Mouse (Mus musculus): ENCODE measurements at regions not wholly inside any gene's neighbourhood (a gene's known extent, or its start where the extent isn't known, plus 50 kb on each side); places are given as distances from the start of the nearest gene placed in this dataset.

DNA sequence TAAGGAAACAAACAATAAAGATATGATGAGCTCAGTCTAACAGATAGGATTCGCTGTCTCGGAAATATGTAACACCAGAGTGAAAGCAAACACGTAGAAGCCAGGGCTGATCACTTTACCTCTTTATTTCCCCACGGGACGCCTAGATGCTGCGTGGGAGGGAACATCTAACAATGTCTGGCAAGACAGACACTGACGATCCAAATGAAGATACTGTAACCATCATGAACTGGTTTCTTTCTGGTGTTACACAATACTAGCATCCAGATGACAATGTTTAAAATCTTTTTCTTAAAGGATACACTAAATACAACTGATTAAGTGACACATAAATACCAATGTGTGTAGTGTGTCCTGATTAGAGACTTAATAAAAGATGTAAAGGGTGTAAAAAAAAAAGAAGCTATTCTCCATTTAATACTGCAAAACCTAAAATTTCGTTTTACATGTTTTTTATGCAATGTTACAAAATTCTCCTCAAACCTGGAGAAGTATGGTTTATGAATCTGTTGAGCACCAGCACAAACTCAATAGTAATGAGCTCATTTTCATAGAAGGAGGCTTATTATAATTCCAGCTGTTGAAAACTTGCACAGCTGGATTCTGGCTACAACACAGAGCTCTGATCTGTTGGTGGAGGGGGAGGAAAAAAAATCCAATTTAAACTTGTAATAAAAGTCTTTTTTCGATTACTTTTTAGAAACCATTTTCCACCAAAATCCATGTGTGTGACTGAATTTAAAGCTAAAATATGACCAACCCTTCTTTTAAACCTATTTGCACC is 148.5 kb upstream of the Fn1 start:
- Histone ChIP-seq H3K9me3 (ENCODE audit: control insufficient read depth, low read length) (no peaks in the 10 kb centered on the region), H3K4me1 (ENCODE audit: control insufficient read depth, insufficient read depth, low read depth, low read length) (no peaks in the 10 kb centered on the region), H3K4me3 (ENCODE audit: low read length) (no peak overlapping the region), H3K4me2 (ENCODE audit: low read length) (no peak overlapping the region), H3K27me3 (replicated peaks; ENCODE audit: control insufficient read depth, insufficient read depth, low read length) (no peaks in the 10 kb centered on the region), H3K36me3 (ENCODE audit: control insufficient read depth, insufficient read depth, low read length) (no peaks in the 10 kb centered on the region), H3K9ac (ENCODE audit: low read depth, low read length) (no peak overlapping the region), H3K27ac (ENCODE audit: low read depth, low read length) (no peak overlapping the region)
- WGBS: 68% methylated on average over 9 of the region's 9 CpGs
- ATAC-seq: no peak

DNA sequence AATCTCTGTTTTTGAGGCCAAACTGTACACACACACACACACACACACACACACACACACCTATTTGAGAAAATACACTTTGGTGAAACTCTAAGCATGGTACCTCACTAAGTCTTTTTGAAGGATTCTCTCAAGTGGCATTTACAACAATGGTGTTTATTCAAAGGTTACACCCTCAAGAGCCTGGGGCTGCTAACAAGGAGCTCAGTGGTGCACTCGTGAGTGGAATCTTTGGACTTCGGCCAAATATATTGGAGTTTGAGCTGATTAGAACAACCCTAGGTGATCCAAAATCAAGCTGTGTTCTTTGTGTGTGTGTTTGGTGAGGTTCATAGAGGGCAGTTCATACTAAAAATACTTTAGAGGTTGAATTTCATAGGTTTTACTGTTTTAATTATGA is 147.6 kb upstream of the Fn1 start:
- no peaks in the 10 kb centered on the region for H3K36me3 ChIP-seq (ENCODE audit: control insufficient read depth, insufficient read depth, low read length)
- no peaks in the 10 kb centered on the region for H3K9me3 ChIP-seq (ENCODE audit: control insufficient read depth, low read length)
- no peaks in the 10 kb centered on the region for H3K4me1 ChIP-seq (ENCODE audit: control insufficient read depth, insufficient read depth, low read depth, low read length)
- H3K27ac ChIP-seq (ENCODE audit: low read depth, low read length): no peak overlapping the region
- no peak for ATAC-seq
- H3K4me3 ChIP-seq (ENCODE audit: low read length): no peak overlapping the region
- no peaks in the 10 kb centered on the region for H3K27me3 ChIP-seq (replicated peaks; ENCODE audit: control insufficient read depth, insufficient read depth, low read length)
- 48% methylated on average over 2 of the region's 2 CpGs for WGBS
- no peak overlapping the region for H3K9ac ChIP-seq (ENCODE audit: low read depth, low read length)
- H3K4me2 ChIP-seq (ENCODE audit: low read length): no peak overlapping the region

DNA sequence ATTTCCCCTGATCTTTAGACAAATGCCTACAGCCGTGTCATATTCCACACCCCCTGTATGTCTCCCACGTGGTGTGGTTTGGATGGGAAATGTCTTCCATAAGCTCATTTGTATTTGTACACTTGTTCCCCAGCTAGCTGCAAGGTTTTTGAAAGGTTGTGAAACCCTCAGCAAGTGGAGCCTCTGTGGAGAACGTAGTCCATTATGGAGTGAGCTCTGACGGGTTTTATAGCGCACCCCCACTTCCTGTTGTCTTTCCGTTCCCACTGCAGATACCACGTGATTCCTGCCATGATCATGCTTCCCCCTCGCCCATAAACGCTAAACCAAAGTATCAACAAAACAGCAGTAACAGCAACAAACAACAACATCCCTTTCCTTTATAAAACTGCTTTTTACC is 145.6 kb upstream of the Fn1 start:
- Histone ChIP-seq H3K9ac (ENCODE audit: low read depth, low read length) (no peak overlapping the region), H3K4me1 (ENCODE audit: control insufficient read depth, insufficient read depth, low read depth, low read length) (no peaks in the 10 kb centered on the region), H3K9me3 (ENCODE audit: control insufficient read depth, low read length) (no peaks in the 10 kb centered on the region), H3K4me2 (ENCODE audit: low read length) (no peak overlapping the region), H3K27ac (ENCODE audit: low read depth, low read length) (no peak overlapping the region), H3K36me3 (ENCODE audit: control insufficient read depth, insufficient read depth, low read length) (no peaks in the 10 kb centered on the region), H3K27me3 (replicated peaks; ENCODE audit: control insufficient read depth, insufficient read depth, low read length) (no peaks in the 10 kb centered on the region), H3K4me3 (ENCODE audit: low read length) (no peak overlapping the region)
- 76% methylated on average over 9 of the region's 9 CpGs for WGBS
- no peak for ATAC-seq

DNA sequence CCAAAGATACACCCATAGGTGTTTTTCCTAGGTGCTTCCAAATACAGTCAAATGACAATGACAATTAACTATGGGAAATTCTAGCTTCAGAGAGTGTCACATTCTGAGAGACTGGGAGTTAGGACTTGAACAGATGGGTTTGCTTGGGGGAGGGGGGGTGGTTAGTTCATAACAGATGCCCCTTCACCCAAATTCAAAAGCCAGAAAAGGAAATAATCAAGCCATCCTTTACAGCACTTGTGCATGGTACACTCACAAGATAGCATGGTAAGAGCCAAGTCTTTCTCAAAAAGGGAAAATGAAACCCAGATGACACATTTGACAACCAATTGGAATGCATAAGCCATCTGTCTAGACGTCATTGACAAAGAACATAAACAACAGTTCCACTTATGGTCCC is 135.4 kb upstream of the Fn1 start:
- Histone ChIP-seq H3K9me3 (ENCODE audit: control insufficient read depth, low read length) (no peaks in the 10 kb centered on the region), H3K4me2 (ENCODE audit: low read length) (no peak overlapping the region), H3K27ac (ENCODE audit: low read depth, low read length) (no peak overlapping the region), H3K27me3 (replicated peaks; ENCODE audit: control insufficient read depth, insufficient read depth, low read length) (no peaks in the 10 kb centered on the region), H3K4me3 (ENCODE audit: low read length) (no peak overlapping the region), H3K4me1 (ENCODE audit: control insufficient read depth, insufficient read depth, low read depth, low read length) (no peaks in the 10 kb centered on the region), H3K9ac (ENCODE audit: low read depth, low read length) (no peak overlapping the region), H3K36me3 (ENCODE audit: control insufficient read depth, insufficient read depth, low read length) (no peaks in the 10 kb centered on the region)
- WGBS: 65% methylated on average over 1 of the region's 1 CpGs
- no peak for ATAC-seq

DNA sequence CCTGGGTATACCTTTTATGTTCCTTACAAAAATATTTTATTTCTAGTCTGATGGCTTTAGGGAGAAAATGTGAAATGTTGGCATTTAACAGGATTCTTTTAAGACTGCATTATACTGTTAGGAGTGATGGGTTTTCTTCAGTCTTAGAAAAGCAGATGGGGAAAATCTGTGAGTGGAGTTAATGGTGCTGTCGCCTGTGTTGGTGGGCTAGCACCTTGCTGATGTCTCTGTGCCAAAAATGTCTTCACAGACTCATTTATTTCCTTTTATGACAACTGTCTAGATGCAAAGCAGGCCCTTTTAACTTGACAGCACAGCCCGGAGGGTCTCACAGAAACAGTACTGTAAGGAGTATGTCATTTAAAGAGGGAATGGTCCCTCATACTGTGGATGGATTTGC is 131.9 kb upstream of the Fn1 start:
- ATAC-seq: no peak
- 84% methylated on average over 2 of the region's 2 CpGs for WGBS
- Histone ChIP-seq H3K9ac (ENCODE audit: low read depth, low read length) (no peak overlapping the region), H3K4me3 (ENCODE audit: low read length) (no peak overlapping the region), H3K27me3 (replicated peaks; ENCODE audit: control insufficient read depth, insufficient read depth, low read length) (no peaks in the 10 kb centered on the region), H3K4me2 (ENCODE audit: low read length) (no peak overlapping the region), H3K36me3 (ENCODE audit: control insufficient read depth, insufficient read depth, low read length) (no peaks in the 10 kb centered on the region), H3K4me1 (ENCODE audit: control insufficient read depth, insufficient read depth, low read depth, low read length) (no peaks in the 10 kb centered on the region), H3K27ac (ENCODE audit: low read depth, low read length) (no peak overlapping the region), H3K9me3 (ENCODE audit: control insufficient read depth, low read length) (no peaks in the 10 kb centered on the region)

DNA sequence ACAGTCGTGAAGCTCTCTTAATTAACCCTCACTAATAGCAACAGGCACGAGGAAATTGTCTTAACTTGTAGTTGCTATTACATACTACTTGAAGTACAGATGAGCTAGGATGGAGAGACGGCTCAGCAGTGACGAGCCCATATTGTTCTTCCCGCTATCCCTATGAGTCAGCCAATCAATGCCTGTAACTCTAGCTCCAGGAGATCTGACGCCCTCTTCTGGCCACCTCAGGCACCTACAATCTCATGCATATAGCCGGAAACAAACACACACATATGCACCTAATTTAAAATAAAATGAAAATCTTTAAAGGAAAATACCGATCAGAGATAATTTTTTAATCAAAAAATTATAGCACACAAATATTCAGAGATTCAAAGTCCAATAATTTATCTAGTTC is 125.3 kb upstream of the Fn1 start:
- no peak overlapping the region for H3K4me2 ChIP-seq (ENCODE audit: low read length)
- H3K36me3 ChIP-seq (ENCODE audit: control insufficient read depth, insufficient read depth, low read length): no peaks in the 10 kb centered on the region
- H3K9ac ChIP-seq (ENCODE audit: low read depth, low read length): no peak overlapping the region
- no peak for ATAC-seq
- H3K4me1 ChIP-seq (ENCODE audit: control insufficient read depth, insufficient read depth, low read depth, low read length): no peaks in the 10 kb centered on the region; the same call in 1 of the 2 replicates
- no peak overlapping the region for H3K4me3 ChIP-seq (ENCODE audit: low read length)
- WGBS: 94% methylated on average over 8 of the region's 8 CpGs
- no peaks in the 10 kb centered on the region for H3K9me3 ChIP-seq (ENCODE audit: control insufficient read depth, low read length)
- H3K27me3 ChIP-seq (replicated peaks; ENCODE audit: control insufficient read depth, insufficient read depth, low read length): no peaks in the 10 kb centered on the region
- H3K27ac ChIP-seq (ENCODE audit: low read depth, low read length): no peak overlapping the region

DNA sequence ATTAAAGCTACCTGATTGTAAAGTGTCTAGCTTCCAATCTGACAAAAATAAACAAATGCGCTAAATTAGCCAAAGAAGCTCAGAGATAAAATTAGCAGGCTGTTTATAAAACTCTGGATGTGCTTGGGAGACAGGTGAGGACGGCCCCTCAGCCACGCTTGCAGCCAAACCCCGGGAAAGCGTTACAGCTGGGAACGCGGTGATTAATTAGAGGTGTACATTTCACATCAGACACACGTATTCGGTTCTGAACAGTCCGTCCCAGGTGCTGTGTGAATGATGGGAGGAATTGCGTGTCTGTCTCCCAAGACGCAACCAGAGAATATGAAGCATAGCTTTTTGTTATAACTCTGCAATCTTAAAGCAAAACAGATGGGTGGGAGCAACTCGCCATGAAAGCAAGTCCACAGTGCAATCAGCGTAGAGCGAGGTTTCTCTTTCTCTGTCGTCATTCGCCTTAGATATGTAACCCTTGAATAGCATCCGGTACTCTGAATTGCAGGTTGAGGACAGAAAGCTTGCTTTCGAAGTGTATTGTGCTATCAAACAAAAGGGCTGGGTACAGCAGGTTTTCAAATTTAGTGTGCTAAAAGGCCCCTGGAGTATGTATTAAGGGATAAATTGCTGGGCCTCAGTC is 123.0 kb upstream of the Fn1 start:
- Histone ChIP-seq H3K4me2 (ENCODE audit: low read length) (peak overlapping the region; percentile 40), H3K9me3 (ENCODE audit: control insufficient read depth, low read length) (no peaks in the 10 kb centered on the region), H3K27ac (ENCODE audit: low read depth, low read length) (peak overlapping the region; percentile 51; the same call in 1 of the 2 replicates), H3K4me1 (ENCODE audit: control insufficient read depth, insufficient read depth, low read depth, low read length) (no peaks in the 10 kb centered on the region; the same call in 1 of the 2 replicates), H3K27me3 (replicated peaks; ENCODE audit: control insufficient read depth, insufficient read depth, low read length) (no peaks in the 10 kb centered on the region), H3K9ac (ENCODE audit: low read depth, low read length) (0 out of 2 replicates have a peak overlapping the region, but pooled peaks have one; percentile 14), H3K4me3 (ENCODE audit: low read length) (peak overlapping the region; percentile 10; the same call in 1 of the 2 replicates), H3K36me3 (ENCODE audit: control insufficient read depth, insufficient read depth, low read length) (no peaks in the 10 kb centered on the region)
- WGBS: 60% methylated on average over 19 of the region's 19 CpGs
- peak; percentile 70; the same call in 1 of the 2 replicates for ATAC-seq

DNA sequence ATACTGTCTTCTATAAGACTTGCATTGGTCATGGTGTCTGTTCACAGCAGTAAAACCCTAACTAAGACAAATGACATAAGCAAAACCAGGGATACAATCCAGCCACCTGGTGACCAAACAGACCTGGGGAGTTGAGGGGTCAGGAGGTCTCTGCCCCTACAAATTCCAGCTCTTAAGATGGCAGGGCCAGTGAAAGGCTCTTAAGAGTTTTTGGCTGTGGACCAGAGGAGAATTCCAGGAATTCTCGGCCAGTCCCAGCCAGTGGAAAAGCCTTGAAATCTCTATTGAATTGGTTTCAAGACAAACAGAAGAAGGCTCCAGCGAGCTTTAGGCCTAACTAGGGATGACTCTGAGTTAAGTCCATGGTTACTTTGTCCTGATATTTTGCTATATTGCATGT is 119.5 kb upstream of the Fn1 start:
- Histone ChIP-seq H3K4me2 (ENCODE audit: low read length) (no peak overlapping the region), H3K27ac (ENCODE audit: low read depth, low read length) (no peak overlapping the region), H3K27me3 (replicated peaks; ENCODE audit: control insufficient read depth, insufficient read depth, low read length) (no peaks in the 10 kb centered on the region), H3K9me3 (ENCODE audit: control insufficient read depth, low read length) (no peaks in the 10 kb centered on the region), H3K4me3 (ENCODE audit: low read length) (no peak overlapping the region), H3K9ac (ENCODE audit: low read depth, low read length) (no peak overlapping the region), H3K4me1 (ENCODE audit: control insufficient read depth, insufficient read depth, low read depth, low read length) (no peaks in the 10 kb centered on the region; the same call in 1 of the 2 replicates), H3K36me3 (ENCODE audit: control insufficient read depth, insufficient read depth, low read length) (no peaks in the 10 kb centered on the region)
- no peak for ATAC-seq
- WGBS: 70% methylated on average over 2 of the region's 2 CpGs

DNA sequence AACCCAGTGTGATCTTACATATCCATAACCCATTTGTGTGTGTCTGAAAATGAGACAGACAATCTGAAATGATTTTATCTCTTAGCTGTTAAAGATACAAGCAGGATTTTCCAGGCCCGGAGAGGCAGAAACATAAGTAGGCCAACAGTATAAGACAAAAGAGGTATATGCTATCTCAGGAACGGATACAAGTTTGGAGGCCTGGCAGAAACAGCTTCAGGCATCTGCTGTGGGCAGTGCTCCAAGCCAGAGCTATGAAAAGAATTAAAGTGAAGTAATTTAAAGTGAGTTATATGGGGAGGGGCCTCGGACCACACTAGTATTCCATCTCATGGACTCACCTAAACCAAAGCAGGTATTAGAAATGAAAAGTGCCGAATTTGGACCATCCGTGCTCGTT is 118.8 kb upstream of the Fn1 start:
- no peak overlapping the region for H3K9ac ChIP-seq (ENCODE audit: low read depth, low read length)
- no peaks in the 10 kb centered on the region for H3K27me3 ChIP-seq (replicated peaks; ENCODE audit: control insufficient read depth, insufficient read depth, low read length)
- H3K4me3 ChIP-seq (ENCODE audit: low read length): no peak overlapping the region
- ATAC-seq: no peak
- H3K36me3 ChIP-seq (ENCODE audit: control insufficient read depth, insufficient read depth, low read length): no peaks in the 10 kb centered on the region
- no peak overlapping the region for H3K27ac ChIP-seq (ENCODE audit: low read depth, low read length)
- no peak overlapping the region for H3K4me2 ChIP-seq (ENCODE audit: low read length)
- H3K9me3 ChIP-seq (ENCODE audit: control insufficient read depth, low read length): no peaks in the 10 kb centered on the region
- 93% methylated on average over 6 of the region's 6 CpGs for WGBS
- H3K4me1 ChIP-seq (ENCODE audit: control insufficient read depth, insufficient read depth, low read depth, low read length): no peaks in the 10 kb centered on the region; the same call in 1 of the 2 replicates

All from hindbrain, embryonic 16.5 days (tissue).